Mouse (Mus musculus) cerebellum, postnatal 36 days (tissue): ENCODE measurements around the gene Ccr7.

Experiments
- DNase-seq, 2 experiments: peaks; one replicate each; pipeline ENCODE4 v3.0.0; 2021 to 2022; ENCODE audit warnings: mixed read lengths in 2 of 2

Ccr7 gene

DNA sequence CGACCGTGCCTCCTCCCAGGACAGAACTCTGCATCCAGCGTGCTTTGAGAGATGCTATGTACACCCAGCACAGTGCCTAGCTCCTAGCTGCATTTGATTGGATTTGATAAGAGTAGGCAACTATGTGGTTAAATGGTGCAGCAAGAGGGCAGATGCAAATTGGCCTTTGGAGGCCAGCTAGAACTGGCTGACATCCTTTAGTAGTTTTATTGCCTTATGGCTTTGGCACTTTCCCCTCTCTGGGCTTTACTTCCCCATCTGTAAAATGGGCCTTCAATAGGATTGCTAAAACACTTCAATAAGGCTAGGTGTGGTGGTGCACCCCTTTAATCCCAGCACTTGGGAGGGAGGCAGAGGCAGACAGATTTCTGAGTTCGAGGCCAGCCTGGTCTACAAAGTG, 17.9 kb downstream of the Ccr7 start:
- DNase-seq: no peak

DNA sequence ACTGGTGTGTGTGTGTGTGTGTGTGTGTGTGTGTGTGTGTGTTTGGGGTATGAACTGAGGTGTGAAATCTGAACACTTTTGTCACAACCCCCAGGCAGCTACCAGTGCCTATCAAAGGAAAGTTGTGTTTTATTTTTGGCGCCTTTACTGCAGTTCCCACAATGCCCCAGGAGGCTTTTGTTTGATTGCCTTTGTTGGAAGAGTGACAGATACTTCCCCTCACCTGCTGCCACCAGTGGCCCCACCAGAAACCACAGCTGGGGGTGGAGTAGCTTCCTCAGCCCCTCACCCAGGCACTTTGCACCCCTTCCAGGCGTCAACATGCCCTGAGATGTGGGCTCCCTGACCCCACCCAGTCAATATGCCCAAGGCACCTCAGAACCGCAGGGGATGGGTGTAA, 18.5 kb downstream of the Ccr7 start:
- no peak for DNase-seq

DNA sequence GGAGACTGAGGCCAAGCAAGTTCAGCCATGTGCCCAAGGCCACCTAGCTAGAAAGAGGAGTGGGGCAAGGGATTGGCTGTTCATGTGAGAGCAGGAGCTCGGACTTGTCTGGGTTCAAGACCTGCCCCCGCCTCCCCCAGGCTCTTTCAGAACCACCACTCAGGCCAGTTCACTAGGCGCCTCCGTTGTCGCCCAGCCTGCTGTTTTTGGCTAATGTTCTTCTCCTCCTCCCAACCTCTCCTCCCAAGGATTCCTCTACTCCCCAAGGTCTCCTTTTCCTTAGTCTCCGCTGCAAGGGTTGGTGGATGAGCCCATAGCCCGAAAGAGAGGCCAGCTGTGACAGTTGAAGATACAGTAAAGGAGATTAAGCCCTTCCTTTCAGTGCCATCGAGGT, 19.8 kb downstream of the Ccr7 start:
- DNase-seq: no peak

DNA sequence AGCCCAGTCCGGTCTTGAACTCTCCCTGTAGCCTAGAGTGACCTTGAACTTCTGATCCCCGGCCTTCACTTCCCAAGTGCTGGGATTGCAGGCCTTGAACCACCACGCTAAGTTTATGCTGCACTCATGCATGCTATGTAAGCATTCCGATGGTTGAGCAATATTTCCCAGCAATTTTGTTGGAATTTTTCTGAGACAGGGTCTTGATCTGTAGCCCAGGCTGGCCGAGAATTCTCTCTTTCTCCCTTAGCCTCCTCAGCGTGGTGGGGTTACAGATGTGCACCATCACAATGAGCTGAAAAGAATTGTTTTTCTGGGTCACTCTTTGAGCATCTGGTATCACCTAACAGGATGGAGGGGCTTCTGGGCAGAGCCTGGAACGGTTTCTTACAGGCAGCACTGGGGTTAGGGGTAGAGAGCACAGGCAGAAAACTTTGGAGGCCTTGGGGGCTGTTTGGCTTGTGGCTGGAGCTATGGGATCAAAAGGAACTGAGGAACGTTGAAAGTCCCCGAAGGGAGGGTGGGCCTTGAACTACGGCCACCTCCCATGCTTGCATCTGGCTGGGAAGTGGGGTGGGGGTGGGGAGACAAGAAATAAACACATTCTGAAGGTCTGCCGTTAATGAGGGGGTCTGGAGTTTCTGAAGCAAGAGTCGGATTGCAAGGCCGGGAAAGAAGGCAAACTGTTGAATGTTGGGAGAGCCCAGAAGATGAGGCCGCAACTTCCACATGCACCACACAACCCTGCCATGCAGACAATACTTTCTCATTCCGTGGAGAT, 20.4 kb downstream of the Ccr7 start:
- DNase-seq: no peak

DNA sequence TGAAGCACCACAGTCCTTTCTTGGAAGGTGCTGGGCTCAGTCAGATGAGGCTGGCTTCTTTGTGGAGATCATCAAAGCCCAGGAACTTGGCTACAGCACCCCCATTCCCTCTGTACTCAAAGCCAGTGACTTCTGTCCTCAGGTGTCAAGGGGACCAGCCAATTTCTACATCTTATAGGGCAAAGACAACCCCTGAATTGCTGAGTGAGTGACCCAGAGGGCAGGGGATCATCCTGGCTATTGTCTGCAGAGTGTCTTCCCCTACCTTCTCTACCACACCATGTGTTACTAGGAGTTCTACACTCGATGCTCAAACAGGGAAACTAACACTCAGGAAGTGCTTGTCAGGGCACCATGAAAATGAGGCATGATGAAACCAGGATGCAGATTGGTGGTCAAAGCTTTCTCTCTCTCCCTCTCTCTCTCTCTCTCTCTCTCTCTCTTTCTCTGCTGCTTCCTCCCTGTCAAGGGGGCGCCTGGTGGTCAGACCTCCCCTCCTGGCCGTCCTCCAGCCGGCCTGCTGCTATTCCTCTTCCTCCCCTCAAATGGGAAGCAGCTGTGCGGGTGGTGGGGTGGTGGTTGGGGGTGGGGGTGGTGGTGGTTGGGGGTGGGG, 21.5 kb downstream of the Ccr7 start:
- DNase-seq: no peak

DNA sequence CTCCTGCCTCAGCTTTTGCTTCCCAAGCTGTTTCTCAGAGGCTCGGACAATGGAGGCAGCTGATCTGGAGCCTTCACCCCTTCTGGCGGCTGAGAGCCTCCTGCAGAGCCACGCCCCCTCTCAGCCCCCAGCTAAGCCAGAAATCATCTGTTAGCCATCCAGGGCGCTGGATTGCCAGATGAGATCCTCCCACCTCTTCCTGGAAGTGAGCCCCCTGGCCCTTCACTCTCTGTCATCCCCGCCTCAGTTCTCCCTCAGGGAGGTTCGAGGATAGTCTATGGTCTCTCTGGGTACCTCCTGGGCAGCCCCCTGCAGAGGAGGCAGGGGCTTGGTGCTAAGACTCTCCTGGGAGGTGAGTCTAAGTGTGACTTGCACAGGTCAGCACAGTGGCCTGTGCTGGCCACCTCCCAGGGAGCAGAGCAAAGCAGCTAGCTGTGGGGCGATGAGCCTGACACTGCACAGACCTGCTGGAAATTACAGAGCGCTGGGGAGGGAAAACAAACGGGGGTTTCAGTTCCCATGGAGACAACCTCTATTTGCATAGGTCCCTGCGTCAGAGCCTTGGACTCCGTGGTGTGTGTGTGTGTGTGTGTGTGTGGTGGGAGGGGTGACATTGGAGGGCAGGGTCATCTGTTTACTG, 22.7 kb downstream of the Ccr7 start:
- no peak for DNase-seq

DNA sequence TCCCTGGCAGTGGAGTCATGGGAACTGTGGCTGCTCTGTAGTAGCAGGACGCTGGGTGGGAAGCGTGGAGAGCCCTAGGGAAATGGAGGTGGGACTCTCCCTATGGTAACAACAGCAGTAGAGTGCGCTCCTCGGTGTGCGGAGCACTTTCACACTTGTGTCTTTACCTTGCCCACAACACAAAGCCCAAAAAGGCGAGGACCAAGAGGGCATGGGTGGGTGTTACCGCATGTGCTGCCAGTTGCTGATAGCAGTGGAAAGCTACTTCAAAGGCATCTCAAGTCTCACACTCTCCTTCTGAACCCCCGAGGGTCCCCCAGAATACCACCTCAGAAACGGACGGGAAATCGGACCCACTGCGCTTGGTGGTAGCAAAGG, 23.4 kb downstream of the Ccr7 start:
- no peak for DNase-seq

DNA sequence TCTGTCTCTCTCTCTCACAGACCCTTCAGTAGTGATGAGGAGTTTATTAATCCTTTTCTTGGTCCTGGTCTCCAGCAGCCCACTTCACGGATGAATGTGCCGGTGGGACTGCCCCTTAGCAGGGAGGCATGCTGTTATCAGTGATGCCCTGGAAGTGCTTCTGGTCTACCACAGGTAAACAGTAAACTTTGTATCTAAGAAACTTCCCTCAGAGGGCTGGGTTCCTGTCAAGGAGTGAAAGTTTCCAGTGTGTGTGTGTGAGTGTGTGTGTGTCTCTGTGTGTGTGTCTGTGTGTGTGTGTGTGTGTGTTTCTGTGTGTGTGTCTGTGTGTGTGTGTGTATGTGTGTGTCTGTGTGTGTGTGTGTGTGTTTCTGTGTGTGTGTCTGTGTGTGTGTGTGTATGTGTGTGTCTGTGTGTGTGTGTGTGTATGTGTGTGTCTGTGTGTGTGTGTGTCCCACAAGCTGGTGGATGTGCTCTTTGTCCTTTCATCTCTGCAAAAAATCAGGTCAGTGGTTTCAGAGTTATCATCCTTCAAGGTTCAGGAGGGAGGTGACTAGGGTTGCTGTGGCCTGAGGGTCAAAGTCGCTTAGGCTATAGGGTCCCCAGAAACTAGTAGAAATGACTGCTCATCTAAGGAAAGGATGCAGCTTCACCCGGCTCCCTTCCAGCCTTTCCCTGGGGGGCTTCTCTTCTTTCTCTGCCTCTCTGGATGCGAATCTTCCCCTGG, 24.0 kb downstream of the Ccr7 start:
- DNase-seq: no peak

DNA sequence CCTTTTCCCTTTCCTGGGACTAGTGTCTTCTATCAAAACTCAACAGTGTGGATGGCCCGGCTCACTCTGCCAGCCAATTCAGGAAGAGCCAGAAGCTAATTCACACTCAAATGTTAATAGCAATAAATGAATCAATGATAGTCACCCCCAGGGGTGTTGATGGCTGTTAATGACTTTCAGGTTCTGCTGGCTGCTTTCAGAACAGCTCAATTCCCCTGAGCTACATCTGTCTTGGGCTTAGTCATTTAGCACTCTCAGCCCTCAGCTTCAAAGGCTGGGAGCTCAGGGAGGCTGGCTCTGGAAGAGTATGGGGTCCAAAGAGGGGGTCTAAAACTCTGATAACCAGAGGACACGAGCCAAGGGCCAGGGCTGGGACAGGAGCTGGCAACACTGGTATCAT, 25.6 kb downstream of the Ccr7 start:
- DNase-seq: no peak

DNA sequence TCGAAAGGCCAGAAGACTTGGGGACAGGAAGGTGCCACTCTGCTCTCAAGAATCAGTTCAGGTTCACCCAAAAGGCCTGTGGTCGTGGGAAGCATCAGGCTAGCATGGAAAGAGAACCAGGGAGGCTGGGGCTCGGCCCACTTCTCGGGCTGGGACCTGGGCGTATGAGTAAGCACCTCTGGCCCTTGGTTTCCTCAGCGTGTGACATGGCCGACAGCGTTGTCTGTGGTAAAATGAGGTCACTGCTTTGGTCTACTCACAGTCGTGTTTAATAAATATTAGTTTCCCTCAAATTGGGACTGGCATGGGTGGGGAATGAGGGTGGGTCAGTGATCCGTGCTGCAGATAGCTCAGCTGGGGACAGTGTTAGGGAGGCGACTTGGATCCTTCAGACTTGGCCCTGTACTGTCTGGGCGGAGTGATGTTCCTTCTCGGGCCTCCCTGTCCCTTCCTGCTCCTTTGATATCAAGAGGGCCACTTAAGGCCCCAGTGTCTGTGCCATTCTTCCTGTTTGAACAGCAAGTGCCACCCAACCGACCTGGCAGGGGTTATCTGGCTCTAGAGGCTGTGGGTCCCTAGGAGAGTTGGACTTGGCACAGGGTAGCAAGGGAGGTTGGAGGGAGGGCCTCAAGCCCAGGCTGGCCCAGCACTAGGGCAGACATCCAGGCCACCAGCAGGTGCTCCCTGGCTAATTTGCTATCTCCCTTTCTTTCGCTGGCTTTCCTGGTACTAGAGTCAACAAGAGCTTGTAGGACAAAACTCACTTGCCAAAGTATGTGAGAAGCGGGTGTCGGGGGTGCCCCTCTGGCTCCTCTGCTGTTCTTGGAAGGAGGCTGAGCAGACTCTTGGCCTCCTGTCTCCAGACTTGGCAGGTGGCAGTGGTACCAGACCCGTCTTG, 26.8 kb downstream of the Ccr7 start:
- peak in 1 of 2 experiments; percentile 5 for DNase-seq

DNA sequence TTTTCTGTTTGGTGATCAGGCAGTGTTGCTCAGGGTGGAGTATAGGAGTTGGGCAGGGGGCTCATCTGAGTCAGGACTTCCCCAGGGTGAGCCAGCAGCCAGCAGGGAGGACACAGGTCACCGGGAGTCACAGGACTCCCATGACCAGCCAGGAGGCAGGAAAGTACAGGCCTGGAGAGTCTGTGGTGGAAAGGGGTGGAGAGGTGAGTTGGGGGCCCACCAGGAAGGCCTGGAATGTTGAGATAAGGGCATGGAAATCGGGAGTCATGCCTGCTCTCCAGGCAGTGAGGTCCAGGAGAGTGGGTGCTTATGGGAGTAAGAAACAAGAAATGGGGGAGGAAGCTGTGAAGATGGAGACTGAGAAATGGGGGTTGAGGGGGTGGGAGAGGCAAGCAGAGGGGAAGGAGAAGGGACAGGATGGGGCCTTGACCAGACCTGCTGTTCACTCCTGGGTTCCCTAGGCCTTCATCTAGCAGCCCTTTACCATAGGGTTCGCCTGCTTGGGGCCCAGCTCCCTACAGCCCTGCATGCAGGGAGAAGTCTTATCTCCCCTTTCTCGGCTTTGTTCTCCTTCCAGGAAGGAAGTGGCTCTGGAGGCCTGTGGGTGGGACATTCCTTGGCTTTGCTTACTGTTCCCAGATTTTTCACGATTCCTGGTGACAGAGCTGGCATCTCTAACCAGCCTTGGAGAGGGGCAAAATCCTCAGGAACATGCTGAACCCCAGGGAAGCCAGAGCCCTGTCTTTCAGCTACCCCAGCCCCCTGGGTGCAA, 28.2 kb downstream of the Ccr7 start:
- DNase-seq: no peak

DNA sequence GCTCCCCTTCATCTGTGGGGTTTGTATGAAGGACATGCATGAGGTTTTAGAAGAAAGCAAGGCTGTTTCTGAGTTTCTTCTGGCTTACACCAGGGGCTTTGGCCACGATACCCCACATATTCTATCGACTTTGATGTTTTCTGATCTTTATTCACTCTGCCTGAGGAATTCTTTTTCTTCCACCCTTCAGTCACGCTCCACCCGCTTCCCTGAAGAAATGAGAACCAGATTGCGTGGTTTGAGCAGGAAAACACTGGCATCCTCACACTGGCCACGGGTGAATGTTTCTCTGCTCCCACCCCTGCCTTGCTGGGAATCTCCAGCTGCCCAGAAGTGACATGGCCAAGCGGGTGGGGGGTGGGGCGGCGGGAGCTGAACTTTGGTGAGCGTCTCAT, 30.2 kb downstream of the Ccr7 start:
- DNase-seq: no peak

DNA sequence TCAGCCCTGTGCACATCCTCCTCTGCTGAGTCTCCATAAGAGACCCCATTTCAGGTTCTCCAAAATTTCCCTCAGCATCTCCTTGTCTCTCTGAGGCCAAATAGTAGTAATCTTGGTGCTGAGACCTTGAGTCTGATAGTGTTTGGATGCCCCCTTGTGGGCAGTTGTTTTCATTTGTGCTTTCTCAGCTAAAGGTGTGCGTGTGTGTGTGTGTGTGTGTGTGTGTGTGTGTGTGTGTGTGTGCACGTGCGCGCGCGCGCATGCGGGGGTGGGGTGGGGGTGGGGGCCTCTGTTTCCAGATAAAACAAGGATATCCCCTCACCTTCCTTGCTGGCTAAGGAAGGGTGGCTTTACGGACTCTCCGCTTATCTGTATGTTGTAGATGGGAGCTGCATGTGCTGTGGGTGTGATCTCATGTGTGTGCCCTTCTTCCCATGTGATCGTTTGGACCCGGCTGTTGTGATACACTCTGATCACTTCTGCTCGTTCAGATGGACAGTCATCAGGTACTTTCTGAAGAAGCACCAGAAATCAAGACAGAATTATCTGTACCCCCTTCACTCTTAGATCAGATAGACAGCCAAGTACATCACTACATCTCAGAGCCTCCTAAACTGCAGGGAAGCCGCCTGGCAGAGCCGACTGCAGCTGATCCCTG, 30.8 kb downstream of the Ccr7 start:
- DNase-seq: peak; percentile 31 to 46

DNA sequence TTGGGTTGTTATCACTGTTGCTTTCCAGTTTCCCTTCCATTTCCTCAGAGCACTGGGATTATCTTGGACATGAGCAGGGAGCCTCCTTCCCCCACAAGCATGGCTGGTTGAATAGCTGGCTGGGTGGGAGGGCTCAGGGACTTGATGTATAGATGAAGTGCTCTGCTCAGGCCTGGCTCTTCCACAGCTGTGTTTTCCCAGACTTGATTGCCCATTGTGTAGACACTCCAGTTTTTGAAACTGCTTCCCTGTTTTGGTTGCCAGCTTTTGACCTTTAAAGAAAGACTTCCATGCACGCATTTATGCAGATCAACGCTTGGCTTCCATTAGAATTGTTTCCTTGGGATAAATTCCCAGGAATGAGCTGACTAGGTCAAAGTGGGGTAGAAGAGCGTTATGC, 32.2 kb downstream of the Ccr7 start:
- DNase-seq: no peak

DNA sequence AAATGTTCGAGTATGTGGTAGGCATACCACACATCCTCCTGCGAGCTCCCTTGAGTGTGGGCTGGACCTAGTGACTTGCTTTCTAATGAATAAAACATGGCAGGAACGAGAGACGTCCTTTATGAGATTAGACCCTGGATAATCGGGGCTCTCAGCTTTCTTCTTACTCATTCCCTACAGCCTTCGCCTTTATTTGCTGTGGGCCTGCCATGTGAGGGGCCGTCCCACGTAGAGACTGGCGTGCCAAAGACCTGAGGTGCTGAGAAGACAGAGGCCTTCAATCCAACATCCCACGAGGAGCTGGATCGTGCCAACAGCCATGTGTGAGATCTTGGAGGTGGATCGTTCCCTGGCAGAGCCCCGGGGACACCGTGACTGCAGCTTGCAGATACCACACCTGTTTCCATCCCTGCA, 33.7 kb downstream of the Ccr7 start:
- no peak for DNase-seq

DNA sequence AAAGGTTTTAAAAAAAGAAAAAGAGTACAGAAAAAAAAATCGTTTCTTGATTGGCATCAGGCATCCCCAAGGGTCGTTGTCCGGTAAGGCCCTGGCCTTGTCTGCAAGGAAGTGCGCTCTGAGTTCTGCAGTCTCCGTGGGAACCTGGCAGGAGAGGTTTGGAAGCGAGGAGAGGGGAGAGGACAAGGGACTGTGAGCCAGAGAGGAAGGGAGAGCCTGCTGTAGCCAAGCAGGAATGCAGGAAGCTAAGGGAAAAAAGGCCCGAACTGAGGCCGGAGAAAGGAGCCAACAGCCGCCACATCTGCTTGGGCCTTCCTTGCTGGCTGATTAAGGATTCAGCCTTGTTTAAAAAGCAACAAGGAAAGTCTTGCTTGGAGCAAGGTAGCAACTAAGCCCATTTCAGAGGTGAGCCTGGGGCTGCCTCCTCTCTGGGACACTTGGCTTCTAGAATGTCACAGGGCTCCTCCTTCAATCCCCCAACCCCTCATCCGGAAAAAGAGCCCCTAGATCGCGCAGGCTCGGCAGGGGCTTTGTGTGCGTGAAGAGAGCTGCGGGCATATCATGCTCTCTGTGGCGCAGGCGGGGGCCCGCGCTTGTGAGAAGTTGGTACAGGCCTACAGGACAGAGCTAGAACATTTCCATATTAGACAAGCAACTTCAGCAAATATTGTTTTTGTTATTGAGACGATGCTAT, 34.2 kb downstream of the Ccr7 start:
- DNase-seq: no peak

DNA sequence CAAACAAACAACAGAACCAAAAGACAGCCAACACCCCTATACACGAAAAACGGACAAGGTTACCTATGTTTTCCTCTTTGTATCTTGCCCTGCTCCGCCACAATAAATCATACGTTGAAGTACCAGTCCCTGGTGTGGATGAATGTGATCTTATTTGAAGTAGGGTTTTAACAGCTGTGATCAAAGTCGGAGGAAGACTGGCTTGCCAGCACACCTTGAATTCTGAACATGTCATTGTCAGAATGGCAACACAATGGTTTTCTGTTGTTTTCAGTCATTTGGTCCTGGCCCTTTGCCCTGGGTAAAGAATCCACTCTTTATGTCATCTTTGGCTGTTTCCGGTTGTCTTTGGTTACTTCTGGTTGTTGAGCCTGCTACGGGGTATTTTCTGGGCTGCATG, 35.9 kb downstream of the Ccr7 start:
- no peak for DNase-seq

DNA sequence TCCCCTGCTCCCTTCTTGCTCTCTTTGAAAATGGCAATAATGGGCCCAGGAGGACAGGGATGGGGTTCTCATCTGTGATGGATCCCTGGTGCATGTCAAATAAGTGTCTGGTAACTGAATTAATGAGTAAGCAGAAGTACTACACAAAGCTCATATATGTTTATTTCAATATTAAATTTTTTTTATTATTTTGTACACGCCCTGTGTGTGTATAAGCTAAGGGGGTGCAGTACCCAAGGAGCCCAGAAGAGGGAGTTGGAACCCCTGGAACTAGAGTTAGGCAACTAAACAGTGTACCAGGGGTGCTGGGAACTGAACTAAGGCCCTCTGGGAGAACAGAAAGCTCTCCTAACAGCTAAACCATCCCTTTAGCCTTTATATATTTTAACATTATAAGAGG, 36.5 kb downstream of the Ccr7 start:
- no peak for DNase-seq

DNA sequence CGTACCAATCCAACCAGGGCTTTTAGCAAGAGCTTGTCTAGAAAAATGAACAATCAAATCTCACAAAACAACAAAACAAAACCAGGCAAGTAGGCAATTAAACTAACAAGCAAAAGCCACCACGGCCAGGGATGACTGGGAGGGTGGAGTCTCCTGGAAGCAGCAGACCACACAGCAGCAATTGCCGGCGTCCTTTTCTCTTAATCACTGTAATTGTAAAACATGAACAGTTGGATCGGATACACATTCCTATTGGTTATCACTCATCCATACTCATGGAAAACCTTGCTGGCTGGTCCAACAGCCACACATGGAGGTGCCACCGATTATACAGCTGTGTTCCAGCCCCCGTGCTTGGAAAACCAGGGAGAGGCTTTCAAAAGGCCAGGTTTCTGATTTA, 37.0 kb downstream of the Ccr7 start:
- DNase-seq: no peak

DNA sequence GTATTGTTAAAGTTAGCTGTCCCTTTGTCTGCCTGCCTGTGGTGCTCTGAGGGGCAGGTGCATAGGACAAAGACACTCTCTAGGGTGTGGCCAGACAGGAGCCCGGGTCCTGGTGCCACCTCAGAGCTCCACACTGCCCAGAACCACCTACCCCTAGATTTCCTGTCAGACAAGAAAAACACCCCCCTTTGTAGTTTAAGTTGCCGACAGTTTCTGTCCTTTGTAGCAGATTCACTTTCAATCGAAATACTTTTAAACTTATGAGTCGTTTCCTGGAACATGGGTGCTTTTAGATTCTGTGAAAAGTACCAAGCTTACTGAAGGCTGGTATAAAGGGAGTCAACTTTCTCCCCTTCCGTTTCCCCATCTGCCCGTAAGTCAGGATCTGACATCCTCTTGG, 38.9 kb downstream of the Ccr7 start:
- DNase-seq: no peak

DNA sequence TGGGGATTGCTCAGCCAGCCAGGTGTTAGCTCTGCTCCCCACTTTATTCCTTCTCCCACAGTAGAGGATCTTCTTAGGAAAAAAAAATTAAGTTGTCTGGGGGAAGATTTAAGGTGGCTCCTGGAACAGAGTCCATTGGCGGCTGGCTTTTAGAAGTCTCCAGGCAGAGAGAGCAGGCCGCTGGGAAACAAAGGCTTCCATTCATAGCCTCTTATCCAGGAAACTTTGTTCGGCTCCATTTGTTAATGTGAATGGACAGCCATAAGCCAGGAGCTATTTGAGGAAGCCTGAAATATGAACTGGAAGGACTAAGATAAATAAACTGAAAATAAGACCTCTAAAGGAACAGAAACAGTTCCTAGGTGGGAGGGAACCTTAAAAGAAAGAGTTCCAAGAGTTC, 41.8 kb downstream of the Ccr7 start:
- DNase-seq: no peak
